Mouse (Mus musculus) testis, postnatal 14 days (tissue): Measurements from ENCODE around the gene Dnajc3.

Experiments used
- DNase-seq: peaks from one replicate; pipeline ENCODE4 v3.0.0; 2021; ENCODE audit warnings: low spot score

The Dnajc3 gene

DNA sequence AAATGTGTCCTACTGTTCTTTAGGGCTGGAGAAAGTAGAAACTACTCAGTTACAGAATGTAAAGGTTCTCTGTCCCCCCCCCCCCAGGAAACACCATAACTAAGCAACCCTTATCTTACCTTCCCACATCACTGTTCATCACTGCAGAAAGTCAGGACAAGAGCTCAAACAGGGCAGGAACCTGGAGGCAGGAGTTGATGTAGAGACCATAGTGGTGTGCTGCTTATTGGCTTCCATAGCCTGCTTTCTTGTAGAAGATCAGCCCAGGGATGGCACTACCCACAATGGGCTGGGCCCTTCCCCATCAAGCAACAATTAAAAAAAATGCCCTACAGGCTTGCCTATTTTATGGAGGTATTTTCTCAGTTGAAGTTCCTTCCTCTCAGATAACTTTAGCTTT is 45.6 kb downstream of the Dnajc3 start:
- no peak for DNase-seq

- DNase-seq, result no peak
These were observed 46.4 kb downstream of the Dnajc3 start for GRCm38 (mm10) chr14:118984161-118984560.

DNA sequence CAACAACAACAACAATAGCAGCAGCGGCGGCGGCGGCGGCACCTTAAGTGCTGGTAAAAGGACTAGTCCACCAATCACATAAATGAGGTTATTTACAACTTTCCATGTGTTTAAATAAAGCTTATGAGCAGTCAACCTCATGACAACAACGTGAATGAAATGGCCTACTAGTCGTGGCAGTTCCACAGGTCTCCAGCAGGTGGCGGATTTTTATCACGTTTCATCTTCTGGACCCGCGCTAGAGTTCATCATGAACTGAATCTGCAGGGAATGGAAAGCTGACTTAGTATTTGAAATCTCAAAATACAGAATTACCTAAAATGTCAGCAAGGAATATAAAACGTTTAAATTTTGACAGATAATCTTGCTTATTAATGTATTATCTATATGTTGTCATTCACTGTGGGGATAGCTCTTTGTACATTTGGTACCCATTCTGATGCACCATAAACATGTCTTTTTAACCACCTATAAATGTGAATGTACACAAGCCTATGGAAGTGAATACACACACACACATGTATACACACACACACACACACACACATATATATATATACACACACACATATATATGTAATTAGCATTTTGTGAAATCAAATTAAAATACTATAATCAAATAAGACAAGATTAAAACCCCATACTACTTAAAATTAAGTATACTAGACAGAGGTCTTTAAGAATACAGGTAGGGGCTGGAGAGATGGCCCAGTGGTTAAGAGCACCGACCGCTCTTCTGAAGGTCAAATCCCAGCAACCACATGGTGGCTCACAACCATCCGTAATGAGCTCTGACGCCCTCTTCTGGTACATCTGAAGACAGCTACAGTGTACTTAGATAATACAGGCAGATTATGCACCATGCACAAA is 49.1 kb downstream of the Dnajc3 start:
- DNase-seq, result no peak

GRCm38 (mm10) chr14:118987523-118988496 is 50.0 kb downstream of the Dnajc3 start:
- DNase-seq, result no peak

- DNase-seq, result no peak
These were observed 57.6 kb downstream of the Dnajc3 start for GRCm38 (mm10) chr14:118995226-118995925.

DNA sequence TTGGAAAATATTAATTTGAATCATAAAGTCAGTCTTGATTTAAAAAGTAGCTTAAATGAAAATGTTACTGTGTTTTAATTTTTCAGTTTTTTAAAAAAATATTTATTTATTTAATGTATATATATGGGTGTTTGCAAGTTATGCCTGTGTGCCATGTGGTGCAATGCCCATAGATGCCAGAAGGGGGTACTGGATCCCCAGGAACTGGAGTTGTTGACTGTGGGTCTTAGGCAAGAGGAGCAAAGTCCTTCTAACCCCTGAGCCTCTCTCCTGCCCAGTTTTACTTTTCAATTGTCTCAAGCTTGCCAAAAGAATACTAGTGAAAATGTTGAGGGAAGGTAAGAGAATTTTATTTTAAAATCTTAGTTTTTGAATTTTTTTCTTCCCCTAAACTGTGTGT is 65.5 kb downstream of the Dnajc3 start:
- DNase-seq, result no peak

- no peak for DNase-seq
These were observed 68.1 kb downstream of the Dnajc3 start for GRCm38 (mm10) chr14:119005834-119006233.

DNA sequence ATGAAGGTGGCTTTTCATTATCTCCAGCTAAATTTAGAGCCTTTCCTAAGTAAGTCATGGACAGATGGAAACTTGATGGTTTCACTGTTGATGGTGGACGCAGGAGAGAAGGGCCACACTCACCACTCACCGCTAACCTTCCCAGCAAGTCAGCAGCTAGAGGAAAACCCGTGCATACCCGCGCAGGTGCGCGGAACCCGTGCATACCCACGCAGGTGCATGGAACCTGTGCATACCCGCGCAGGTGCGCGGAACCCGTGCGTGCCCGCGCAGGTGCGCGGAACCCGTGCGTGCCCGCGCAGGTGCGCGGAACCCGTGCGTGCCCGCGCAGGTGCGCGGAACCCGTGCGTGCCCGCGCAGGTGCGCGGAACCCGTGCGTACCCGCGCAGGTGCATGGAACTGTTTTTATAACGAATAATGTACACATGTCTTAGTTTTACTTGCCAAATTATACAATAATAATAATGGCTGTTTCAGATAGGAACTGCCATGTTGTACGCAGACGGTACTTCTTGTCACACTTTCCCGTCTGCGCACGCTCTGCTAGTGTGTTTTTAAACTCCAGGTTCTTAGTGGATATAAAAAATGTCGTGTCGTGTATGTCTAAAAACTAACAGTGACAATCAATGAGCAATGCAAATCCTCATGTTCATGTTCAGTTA is 68.8 kb downstream of the Dnajc3 start:
- DNase-seq, result no peak

DNA sequence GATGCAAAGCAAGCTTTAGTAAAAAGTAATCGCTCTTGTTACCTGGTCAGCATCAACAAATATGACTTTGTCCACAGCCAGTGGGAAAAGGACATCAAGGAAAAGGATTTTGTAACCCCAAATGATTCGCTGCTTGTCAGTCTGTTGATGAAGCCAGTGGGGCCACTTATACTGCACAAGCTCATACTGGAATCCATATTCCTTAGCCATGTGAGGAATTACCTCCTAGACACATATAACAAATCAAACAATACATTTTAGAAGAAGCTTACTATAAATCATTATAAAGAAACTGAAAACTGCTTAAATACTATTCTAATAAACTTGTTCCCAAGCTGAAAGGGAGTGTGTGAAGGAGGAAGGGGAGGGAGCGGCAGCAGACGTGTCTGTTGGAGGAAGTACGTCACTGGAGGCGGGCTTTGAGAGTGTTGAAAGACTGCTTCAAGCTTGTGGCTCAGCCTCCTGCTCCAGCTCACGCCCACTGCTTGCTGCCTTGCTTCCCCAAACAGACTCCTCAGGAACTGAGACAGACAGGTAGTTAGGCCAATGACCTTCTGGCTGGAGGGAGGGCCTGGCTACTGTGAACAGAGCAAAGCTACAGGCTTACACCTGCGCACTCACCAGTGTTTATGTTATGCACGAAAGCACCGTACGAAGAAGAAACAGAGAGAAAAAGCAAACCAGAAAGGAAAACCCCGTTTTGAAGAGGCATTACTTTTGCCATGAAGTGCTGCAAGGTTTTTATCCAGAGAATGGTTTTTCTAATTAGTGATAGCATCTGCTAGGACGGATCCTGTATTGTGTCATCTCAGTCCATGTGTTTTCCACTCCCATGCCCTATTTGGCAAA is 69.6 kb downstream of the Dnajc3 start:
- DNase-seq, result peak; percentile 96

- no peak for DNase-seq
These were observed 70.3 kb downstream of the Dnajc3 start for GRCm38 (mm10) chr14:119008031-119008590.

DNA sequence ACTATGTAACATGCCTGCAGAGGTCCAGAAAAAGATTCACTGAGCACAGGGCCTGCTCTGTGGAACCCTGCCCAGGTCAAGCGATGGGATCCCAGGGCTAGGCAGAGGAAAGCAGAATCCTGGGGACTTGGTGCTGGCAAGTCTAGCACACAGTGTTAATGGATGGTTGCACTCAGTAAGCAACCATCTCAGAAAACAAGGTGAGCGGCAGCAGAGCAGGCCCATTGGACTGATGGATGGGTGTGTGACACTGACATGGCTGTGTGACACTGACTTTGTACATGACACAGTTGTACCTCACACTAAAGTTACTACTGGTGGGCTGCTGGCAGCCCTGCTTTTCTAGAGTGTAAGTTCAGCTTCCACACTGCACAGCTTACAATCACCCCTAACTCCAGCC is 71.8 kb downstream of the Dnajc3 start:
- no peak for DNase-seq

DNA sequence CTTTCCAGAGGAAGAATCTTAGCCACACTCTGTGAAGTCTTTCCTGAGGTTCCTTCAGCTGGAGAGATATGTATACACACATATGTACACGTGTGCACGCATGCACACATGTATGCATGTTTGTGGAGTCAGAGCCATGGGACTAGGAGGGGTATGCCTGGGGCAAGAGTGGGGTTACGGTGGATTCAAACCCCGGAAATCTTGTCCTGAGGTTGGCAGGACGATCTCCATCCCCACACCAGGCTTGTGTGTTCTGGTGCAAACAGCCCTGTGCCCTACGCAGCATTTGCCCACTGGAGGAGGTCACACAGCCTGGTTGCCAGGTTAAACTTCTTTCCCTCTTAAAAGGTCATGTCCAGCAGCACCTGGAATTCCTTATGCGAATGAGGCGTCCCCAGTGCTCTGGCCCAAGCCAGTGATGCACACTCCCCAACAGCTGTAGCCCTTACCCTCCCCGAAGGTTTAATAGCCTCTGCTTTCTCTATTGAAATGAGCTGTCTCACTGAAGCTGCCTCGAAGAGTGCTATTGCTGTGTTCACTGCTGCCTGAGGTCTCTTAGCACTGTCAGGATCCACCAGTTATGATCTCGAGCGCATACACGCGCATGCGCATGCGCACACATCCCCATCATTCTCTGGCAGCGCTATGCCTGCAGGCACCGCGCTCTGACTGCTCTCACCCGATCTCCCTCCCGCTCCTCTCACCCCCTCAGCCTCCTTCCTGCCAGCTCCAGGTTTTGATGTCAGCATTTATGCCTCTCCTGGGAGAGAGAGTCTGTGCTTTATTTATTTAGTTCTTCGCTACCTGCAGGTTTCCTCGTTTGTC is 75.0 kb downstream of the Dnajc3 start:
- DNase-seq, result peak; percentile 47

DNA sequence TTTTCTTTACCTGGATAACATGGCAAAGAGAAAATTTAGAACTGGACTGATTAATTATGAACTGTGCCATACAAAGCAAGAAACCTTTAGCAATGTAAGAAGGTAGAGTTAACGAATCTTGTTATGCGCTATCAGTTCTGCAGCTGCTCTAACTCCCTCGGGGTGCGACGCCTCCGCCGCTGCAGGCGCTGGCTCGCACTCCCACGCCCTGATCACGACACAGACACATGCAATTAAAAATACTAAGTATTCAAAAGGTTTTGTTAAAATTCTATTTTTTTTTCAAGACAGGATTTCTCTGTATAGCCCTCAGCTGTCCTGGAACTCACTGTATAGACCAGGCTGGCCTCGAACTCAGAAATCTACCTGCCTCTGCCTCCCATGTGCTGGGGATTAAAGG is 75.8 kb downstream of the Dnajc3 start:
- DNase-seq, result no peak

DNA sequence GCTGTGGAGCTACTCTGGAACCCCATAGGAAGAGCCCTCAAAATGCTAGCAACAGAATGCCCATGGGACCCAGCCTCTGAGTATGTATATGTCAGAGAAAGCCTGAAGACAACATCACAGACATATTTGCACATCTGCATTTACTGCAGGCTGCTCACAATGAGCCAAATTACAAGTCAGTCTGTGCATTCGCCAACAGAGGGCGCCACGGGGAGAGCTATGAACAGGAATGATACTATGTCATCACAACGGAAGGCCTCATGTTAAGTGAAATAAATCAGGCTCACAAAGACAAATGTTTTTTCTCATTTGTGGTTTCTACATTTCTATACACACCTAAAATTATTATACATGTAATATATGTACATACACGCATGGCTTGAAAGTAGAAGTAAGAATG is 88.1 kb downstream of the Dnajc3 start:
- no peak for DNase-seq

DNA sequence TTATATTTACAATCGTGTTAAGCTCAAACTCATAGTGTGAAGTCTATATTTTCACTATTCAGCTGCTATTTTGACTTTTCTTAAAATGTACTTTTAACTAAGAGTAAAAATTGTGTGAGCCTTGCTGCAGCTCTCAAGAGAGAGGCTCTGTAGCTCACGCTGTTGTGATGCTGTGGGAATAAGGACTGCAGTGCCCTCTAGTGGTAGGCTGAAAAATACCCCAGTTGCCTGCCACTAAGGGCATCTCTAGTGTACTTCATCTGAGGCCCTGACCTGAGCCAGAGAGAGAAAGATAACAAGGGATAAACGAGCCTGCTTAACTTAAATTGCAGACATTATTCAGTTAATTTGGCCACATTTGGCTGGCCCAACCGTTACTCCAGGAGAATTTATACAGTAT is 89.4 kb downstream of the Dnajc3 start:
- peak; percentile 22 for DNase-seq

- DNase-seq, result no peak
These were observed 90.0 kb downstream of the Dnajc3 start for GRCm38 (mm10) chr14:119027675-119028253.
